Mouse (Mus musculus): ENCODE measurements at regions not wholly inside any gene's neighbourhood (a gene's known extent, or its start where the extent isn't known, plus 50 kb on each side); places are given as distances from the start of the nearest gene placed in this dataset.

GRCm38 (mm10) chr6:66263918-66264317, 271.3 kb upstream of the Mad2l1 start:
- no peak for ATAC-seq
- no peak for TF ChIP-seq CTCF (IDR thresholded peaks at IDR 0.05; ENCODE audit: low read depth)
- no peak overlapping the region for H3K4me2 ChIP-seq (replicated peaks; ENCODE audit: low read depth)

DNA sequence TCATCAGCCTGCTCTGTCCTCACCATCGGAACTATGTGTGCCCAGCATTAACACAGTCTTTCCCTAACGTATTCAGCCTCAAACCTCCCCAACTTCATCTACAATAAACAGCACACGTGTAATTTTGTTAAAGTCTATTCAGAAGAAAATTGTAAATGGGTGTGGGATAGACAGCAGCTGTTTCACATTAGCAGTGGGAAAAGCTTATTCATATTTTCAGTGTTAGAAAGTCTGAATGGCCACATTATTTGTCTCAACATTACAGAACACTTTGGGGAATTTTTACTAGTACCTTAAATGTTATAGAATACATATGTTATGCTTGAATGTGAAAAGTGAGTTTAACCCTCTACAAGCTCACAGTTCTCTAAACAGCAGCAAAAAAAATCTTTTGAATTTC, 266.8 kb upstream of the Mad2l1 start:
- Histone ChIP-seq H3K9me3 (ENCODE audit: control insufficient read depth) (no peaks in the 10 kb centered on the region), H3K4me3 (ENCODE audit: low read depth, low read length) (no peak overlapping the region), H3K9ac (ENCODE audit: low read depth, low read length) (no peak overlapping the region), H3K27ac (ENCODE audit: low read depth, low read length) (no peak overlapping the region), H3K27me3 (replicated peaks; ENCODE audit: control insufficient read depth, insufficient read depth, low read length) (no peaks in the 10 kb centered on the region), H3K4me1 (replicated peaks; ENCODE audit: control insufficient read depth, insufficient read depth, low read length) (no peaks in the 10 kb centered on the region), H3K36me3 (ENCODE audit: control insufficient read depth, insufficient read depth) (no peaks in the 10 kb centered on the region), H3K4me2 (replicated peaks; ENCODE audit: low read depth) (no peak overlapping the region)
- TF ChIP-seq CTCF (IDR thresholded peaks at IDR 0.05; ENCODE audit: low read depth), result no peak
- WGBS, result 53% methylated on average over 3 of the region's 3 CpGs
- no peak for ATAC-seq

More at GRCm38 (mm10) chr6:66263918-66264317, 271.3 kb upstream of the Mad2l1 start:
- H3K4me1 ChIP-seq (replicated peaks; ENCODE audit: control insufficient read depth, insufficient read depth, low read length), result no peaks in the 10 kb centered on the region
- 85% methylated on average over 1 of the region's 1 CpGs for WGBS
- H3K9ac ChIP-seq (ENCODE audit: low read depth, low read length), result no peak overlapping the region
- H3K4me3 ChIP-seq (ENCODE audit: low read depth, low read length), result no peak overlapping the region
- H3K36me3 ChIP-seq (ENCODE audit: control insufficient read depth, insufficient read depth), result no peaks in the 10 kb centered on the region
- no peak overlapping the region for H3K27ac ChIP-seq (ENCODE audit: low read depth, low read length)
- H3K9me3 ChIP-seq (ENCODE audit: control insufficient read depth), result no peaks in the 10 kb centered on the region
- H3K27me3 ChIP-seq (replicated peaks; ENCODE audit: control insufficient read depth, insufficient read depth, low read length), result no peaks in the 10 kb centered on the region

- no peak overlapping the region for H3K4me3 ChIP-seq (ENCODE audit: low read depth, low read length)
- no peak for TF ChIP-seq CTCF (IDR thresholded peaks at IDR 0.05; ENCODE audit: low read depth)
- H3K36me3 ChIP-seq (ENCODE audit: control insufficient read depth, insufficient read depth), result no peaks in the 10 kb centered on the region
- no peak for ATAC-seq
- H3K4me2 ChIP-seq (replicated peaks; ENCODE audit: low read depth), result no peak overlapping the region
- H3K27me3 ChIP-seq (replicated peaks; ENCODE audit: control insufficient read depth, insufficient read depth, low read length), result no peaks in the 10 kb centered on the region
- no peaks in the 10 kb centered on the region for H3K9me3 ChIP-seq (ENCODE audit: control insufficient read depth)
- no peaks in the 10 kb centered on the region for H3K4me1 ChIP-seq (replicated peaks; ENCODE audit: control insufficient read depth, insufficient read depth, low read length)
- WGBS, result 56% methylated on average over 6 of the region's 6 CpGs
- no peak overlapping the region for H3K27ac ChIP-seq (ENCODE audit: low read depth, low read length)
- H3K9ac ChIP-seq (ENCODE audit: low read depth, low read length), result no peak overlapping the region
Measured at GRCm38 (mm10) chr6:66271414-66272206, 263.6 kb upstream of the Mad2l1 start.

- no peak overlapping the region for H3K4me3 ChIP-seq (ENCODE audit: low read depth, low read length)
- WGBS, result 60% methylated on average over 2 of the region's 2 CpGs
- H3K9me3 ChIP-seq (ENCODE audit: control insufficient read depth), result no peaks in the 10 kb centered on the region
- no peak overlapping the region for H3K4me2 ChIP-seq (replicated peaks; ENCODE audit: low read depth)
- no peaks in the 10 kb centered on the region for H3K36me3 ChIP-seq (ENCODE audit: control insufficient read depth, insufficient read depth)
- H3K4me1 ChIP-seq (replicated peaks; ENCODE audit: control insufficient read depth, insufficient read depth, low read length), result no peaks in the 10 kb centered on the region
- no peak overlapping the region for H3K27ac ChIP-seq (ENCODE audit: low read depth, low read length)
- H3K27me3 ChIP-seq (replicated peaks; ENCODE audit: control insufficient read depth, insufficient read depth, low read length), result no peaks in the 10 kb centered on the region
- TF ChIP-seq CTCF (IDR thresholded peaks at IDR 0.05; ENCODE audit: low read depth), result no peak
- no peak for ATAC-seq
- no peak overlapping the region for H3K9ac ChIP-seq (ENCODE audit: low read depth, low read length)
Measured at GRCm38 (mm10) chr6:66272216-66272615, 263.0 kb upstream of the Mad2l1 start.

DNA sequence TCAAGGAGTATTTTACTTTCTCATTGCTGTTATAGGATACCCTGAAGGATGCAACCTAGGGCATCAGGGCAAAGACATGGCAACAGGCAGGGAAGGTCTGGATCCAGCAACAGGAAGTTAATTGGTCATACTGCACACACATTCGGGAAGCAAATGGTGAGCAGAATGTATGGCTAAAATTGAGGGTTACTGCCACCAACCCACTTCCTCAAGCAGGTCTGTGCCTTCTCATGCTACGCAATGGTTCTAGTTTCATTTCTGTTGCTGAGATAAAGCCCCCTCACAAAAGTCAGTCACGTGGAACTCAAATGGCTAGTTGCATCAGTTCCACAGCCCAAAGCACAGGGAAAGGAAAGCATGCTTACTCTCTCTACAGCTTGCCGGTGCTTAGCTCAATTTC, 260.5 kb upstream of the Mad2l1 start:
- H3K27ac ChIP-seq (ENCODE audit: low read depth, low read length), result no peak overlapping the region
- TF ChIP-seq CTCF (IDR thresholded peaks at IDR 0.05; ENCODE audit: low read depth), result no peak
- H3K27me3 ChIP-seq (replicated peaks; ENCODE audit: control insufficient read depth, insufficient read depth, low read length), result no peaks in the 10 kb centered on the region
- H3K4me3 ChIP-seq (ENCODE audit: low read depth, low read length), result no peak overlapping the region
- no peak overlapping the region for H3K4me2 ChIP-seq (replicated peaks; ENCODE audit: low read depth)
- H3K4me1 ChIP-seq (replicated peaks; ENCODE audit: control insufficient read depth, insufficient read depth, low read length), result no peaks in the 10 kb centered on the region
- WGBS, result 85% methylated on average over 4 of the region's 4 CpGs
- ATAC-seq, result no peak
- no peaks in the 10 kb centered on the region for H3K9me3 ChIP-seq (ENCODE audit: control insufficient read depth)
- no peak overlapping the region for H3K9ac ChIP-seq (ENCODE audit: low read depth, low read length)
- H3K36me3 ChIP-seq (ENCODE audit: control insufficient read depth, insufficient read depth), result no peaks in the 10 kb centered on the region

DNA sequence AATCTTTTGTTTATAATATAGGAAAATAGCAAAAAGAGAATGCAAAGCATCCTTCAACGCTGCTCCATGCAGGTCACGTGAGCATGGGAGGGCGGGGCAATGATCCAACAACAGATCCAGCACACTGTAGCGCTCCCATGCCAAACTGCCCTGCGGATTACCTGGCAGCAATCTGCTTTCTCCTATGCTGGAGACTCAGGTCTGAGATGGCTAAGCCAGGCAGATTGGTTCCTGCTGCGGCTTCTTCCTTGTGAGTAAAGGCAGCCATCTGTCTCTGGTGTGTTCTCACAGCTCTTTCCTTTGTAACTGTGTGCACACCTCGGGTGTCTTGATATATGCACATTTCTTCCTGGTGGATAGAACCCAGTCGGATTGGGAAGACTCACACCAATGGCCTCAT, 254.5 kb upstream of the Mad2l1 start:
- no peak for TF ChIP-seq CTCF (IDR thresholded peaks at IDR 0.05; ENCODE audit: low read depth)
- H3K4me1 ChIP-seq (replicated peaks; ENCODE audit: control insufficient read depth, insufficient read depth, low read length), result no peaks in the 10 kb centered on the region
- no peak overlapping the region for H3K9ac ChIP-seq (ENCODE audit: low read depth, low read length)
- H3K27me3 ChIP-seq (replicated peaks; ENCODE audit: control insufficient read depth, insufficient read depth, low read length), result no peaks in the 10 kb centered on the region
- no peaks in the 10 kb centered on the region for H3K36me3 ChIP-seq (ENCODE audit: control insufficient read depth, insufficient read depth)
- no peaks in the 10 kb centered on the region for H3K9me3 ChIP-seq (ENCODE audit: control insufficient read depth)
- no peak overlapping the region for H3K4me2 ChIP-seq (replicated peaks; ENCODE audit: low read depth)
- H3K4me3 ChIP-seq (ENCODE audit: low read depth, low read length), result no peak overlapping the region
- no peak for ATAC-seq
- 87% methylated on average over 8 of the region's 8 CpGs for WGBS
- no peak overlapping the region for H3K27ac ChIP-seq (ENCODE audit: low read depth, low read length)
